Mouse (Mus musculus) lung, embryonic 15.5 days (tissue): Measurements from ENCODE around the gene Nme9. TPM values are rescaled to one million over a fixed set of nuclear protein-coding genes. Genes with fewer than 3 reads are reported as not detected.

Source experiments
- ATAC-seq: fragments of 200-750 bp; cut with Nextera tagmentation; 2 replicates; pipeline ENCODE4 v1.8.0; 2017; ENCODE audit warnings: moderate number of reproducible peaks, borderline replicate concordance; ENCODE audit not compliant: low FRiP score, low TSS enrichment; ENCODE audit errors: extremely low read depth
- H3K27ac ChIP-seq: fragments of 300-500 bp; sonication (generic); 2 replicates; pipeline ENCODE4 v1.5.1; 2015; ENCODE audit warnings: moderate library complexity, mild to moderate bottlenecking, inconsistent platforms
- H3K27me3 ChIP-seq: fragments of 300-500 bp; sonication (generic); 2 replicates; pipeline ENCODE4 v1.6.1; 2015; ENCODE audit warnings: inconsistent platforms
- H3K36me3 ChIP-seq: fragments of 300-500 bp; sonication (generic); 2 replicates; pipeline ENCODE4 v1.6.1; 2015; ENCODE audit warnings: inconsistent platforms
- H3K4me1 ChIP-seq: fragments of 300-500 bp; sonication (generic); 2 replicates; pipeline ENCODE4 v1.6.1; 2015; ENCODE audit warnings: inconsistent platforms
- H3K4me2 ChIP-seq: fragments of 300-500 bp; sonication (generic); 2 replicates; pipeline ENCODE4 v1.6.1; 2015; ENCODE audit warnings: inconsistent platforms, mild to moderate bottlenecking, moderate library complexity
- H3K4me3 ChIP-seq: fragments of 300-500 bp; sonication (generic); 2 replicates; pipeline ENCODE4 v1.5.1; 2015; ENCODE audit warnings: mild to moderate bottlenecking, inconsistent platforms
- H3K9ac ChIP-seq: fragments of 300-500 bp; sonication (generic); 2 replicates; pipeline ENCODE4 v1.6.1; 2015; ENCODE audit warnings: inconsistent platforms
- H3K9me3 ChIP-seq: fragments of 300-500 bp; sonication (generic); 2 replicates; pipeline ENCODE4 v1.6.1; 2016; ENCODE audit warnings: inconsistent platforms
- WGBS: fragments of 180-500 bp; shearing (Covaris S2); methylation state at CpG from one replicate; pipeline ENCODE4 v1.1.7; 2015; 5-methylcytosine and 5-hydroxymethylcytosine counted together
- polyA plus RNA-seq: library from polyadenylated mRNA; unstranded; fragments of >200 nt; fragmentation: Nextera tagmentation; extraction: Ambion mirVana; gene quantifications from 2 replicates; pipeline ENCODE4 v1.2.1, GENCODE M21; 2015

The Nme9 gene
- polyA plus RNA-seq, 1 experiment from 2014 or later: 2.6 TPM

- Histone ChIP-seq H3K9me3 (no peaks in the 10 kb centered on the region), H3K4me1 (peaks cover 11% of the 10 kb centered on the region), H3K27me3 (no peaks in the 10 kb centered on the region), H3K36me3 (no peaks in the 10 kb centered on the region), H3K27ac (no peak overlapping the region), H3K9ac (no peak overlapping the region), H3K4me2 (no peak overlapping the region), H3K4me3 (no peak overlapping the region)
- no peak for ATAC-seq
- 71% methylated on average over 11 of the region's 11 CpGs for WGBS
These were observed 22.5 kb upstream of the Nme9 start for GRCm38 (mm10) chr9:99428601-99429331.

GRCm38 (mm10) chr9:99429845-99430244, 21.4 kb upstream of the Nme9 start:
- H3K27me3 ChIP-seq: no peaks in the 10 kb centered on the region
- WGBS: 82% methylated on average over 3 of the region's 3 CpGs
- peaks cover 6% of the 10 kb centered on the region for H3K4me1 ChIP-seq
- no peak overlapping the region for H3K4me3 ChIP-seq
- H3K36me3 ChIP-seq: no peaks in the 10 kb centered on the region
- H3K27ac ChIP-seq: no peak overlapping the region
- no peak overlapping the region for H3K9ac ChIP-seq
- no peaks in the 10 kb centered on the region for H3K9me3 ChIP-seq
- H3K4me2 ChIP-seq: no peak overlapping the region
- ATAC-seq: no peak

GRCm38 (mm10) chr9:99430806-99431205, 20.5 kb upstream of the Nme9 start:
- no peak for ATAC-seq
- H3K27ac ChIP-seq: no peak overlapping the region
- no peak overlapping the region for H3K4me2 ChIP-seq
- H3K9me3 ChIP-seq: no peaks in the 10 kb centered on the region
- H3K36me3 ChIP-seq: no peaks in the 10 kb centered on the region
- no peaks in the 10 kb centered on the region for H3K27me3 ChIP-seq
- H3K4me3 ChIP-seq: no peak overlapping the region
- 71% methylated on average over 6 of the region's 6 CpGs for WGBS
- no peak overlapping the region for H3K9ac ChIP-seq
- peaks cover 16% of the 10 kb centered on the region for H3K4me1 ChIP-seq

GRCm38 (mm10) chr9:99431346-99431745, 19.9 kb upstream of the Nme9 start:
- Histone ChIP-seq H3K4me1 (peaks cover 18% of the 10 kb centered on the region), H3K9ac (no peak overlapping the region), H3K27ac (no peak overlapping the region), H3K4me3 (no peak overlapping the region), H3K4me2 (no peak overlapping the region), H3K36me3 (no peaks in the 10 kb centered on the region), H3K27me3 (no peaks in the 10 kb centered on the region), H3K9me3 (no peaks in the 10 kb centered on the region)
- WGBS: 89% methylated on average over 8 of the region's 8 CpGs
- no peak for ATAC-seq

- H3K36me3 ChIP-seq: no peaks in the 10 kb centered on the region
- WGBS: 83% methylated on average over 6 of the region's 6 CpGs
- no peaks in the 10 kb centered on the region for H3K27me3 ChIP-seq
- no peak overlapping the region for H3K27ac ChIP-seq
- no peak overlapping the region for H3K4me2 ChIP-seq
- no peak overlapping the region for H3K9ac ChIP-seq
- H3K4me1 ChIP-seq: peaks cover 18% of the 10 kb centered on the region
- H3K9me3 ChIP-seq: no peaks in the 10 kb centered on the region
- ATAC-seq: no peak
- H3K4me3 ChIP-seq: no peak overlapping the region
These were observed 19.3 kb upstream of the Nme9 start for GRCm38 (mm10) chr9:99431963-99432362.

- peaks cover 1% of the 10 kb centered on the region for H3K27me3 ChIP-seq
- no peak overlapping the region for H3K9ac ChIP-seq
- H3K36me3 ChIP-seq: no peaks in the 10 kb centered on the region
- no peak for ATAC-seq
- peaks cover 23% of the 10 kb centered on the region for H3K4me1 ChIP-seq
- WGBS: 79% methylated on average over 4 of the region's 4 CpGs
- no peak overlapping the region for H3K4me2 ChIP-seq
- H3K27ac ChIP-seq: no peak overlapping the region
- H3K4me3 ChIP-seq: no peak overlapping the region
- H3K9me3 ChIP-seq: no peaks in the 10 kb centered on the region
These were observed 18.8 kb upstream of the Nme9 start for GRCm38 (mm10) chr9:99432478-99432877.

- Histone ChIP-seq H3K27ac (peak overlapping the region; percentile 56), H3K9me3 (no peaks in the 10 kb centered on the region), H3K4me1 (peaks cover 24% of the 10 kb centered on the region), H3K36me3 (no peaks in the 10 kb centered on the region), H3K4me2 (peak overlapping the region; percentile 85), H3K4me3 (peak overlapping the region; percentile 77), H3K27me3 (peaks cover 21% of the 10 kb centered on the region), H3K9ac (no peak overlapping the region; the same call in 1 of the 2 replicates)
- 29% methylated on average over 14 of the region's 14 CpGs for WGBS
- ATAC-seq: peak; percentile 40
These were observed 16.2 kb upstream of the Nme9 start for GRCm38 (mm10) chr9:99434892-99435618.

GRCm38 (mm10) chr9:99435619-99436181, 15.6 kb upstream of the Nme9 start:
- Histone ChIP-seq H3K27me3 (peaks cover 21% of the 10 kb centered on the region), H3K4me3 (peak overlapping the region; percentile 77), H3K4me2 (peak overlapping the region; percentile 85), H3K4me1 (peaks cover 24% of the 10 kb centered on the region), H3K36me3 (no peaks in the 10 kb centered on the region), H3K27ac (peak overlapping the region; percentile 56), H3K9ac (peak overlapping the region; percentile 77), H3K9me3 (no peaks in the 10 kb centered on the region)
- WGBS: 18% methylated on average over 16 of the region's 16 CpGs
- ATAC-seq: peak; percentile 23; the same call in 1 of the 2 replicates

GRCm38 (mm10) chr9:99436182-99437030, 14.9 kb upstream of the Nme9 start:
- peaks cover 24% of the 10 kb centered on the region for H3K4me1 ChIP-seq
- peak overlapping the region; percentile 77 for H3K4me3 ChIP-seq
- no peaks in the 10 kb centered on the region for H3K36me3 ChIP-seq
- ATAC-seq: peak; percentile 74
- peak overlapping the region; percentile 77 for H3K9ac ChIP-seq
- H3K27ac ChIP-seq: peak overlapping the region; percentile 56
- 1% methylated on average over 61 of the region's 86 CpGs for WGBS
- no peaks in the 10 kb centered on the region for H3K9me3 ChIP-seq
- H3K4me2 ChIP-seq: peak overlapping the region; percentile 85
- peaks cover 21% of the 10 kb centered on the region for H3K27me3 ChIP-seq

GRCm38 (mm10) chr9:99437031-99437764, 14.1 kb upstream of the Nme9 start, which contains the start of gene Mras:
Gene Mras (minus strand): TSS chr9:99437381.
- Histone ChIP-seq H3K9me3 (no peaks in the 10 kb centered on the region), H3K4me1 (peaks cover 24% of the 10 kb centered on the region), H3K4me3 (peak within 1 kb of the TSS; percentile 77), H3K9ac (peak within 1 kb of the TSS; percentile 77), H3K36me3 (no peaks in the 10 kb centered on the region), H3K4me2 (peak within 1 kb of the TSS; percentile 85), H3K27ac (peak within 1 kb of the TSS; percentile 56), H3K27me3 (peaks cover 21% of the 10 kb centered on the region)
- 0 out of 2 replicates have a peak, but pooled peaks have one; percentile 2 for ATAC-seq
- 10% methylated on average over 27 of the region's 27 CpGs for WGBS
